Mouse (Mus musculus) heart, postnatal 0 days (tissue): ENCODE measurements around the gene Coq7. TPM values are rescaled to one million over a fixed set of nuclear protein-coding genes. Genes with fewer than 3 reads are reported as not detected.

ENCODE experiments used
- ATAC-seq: fragments of 200-750 bp; cut with Nextera tagmentation; 2 replicates; pipeline ENCODE4 v1.8.0; 2017; ENCODE audit warnings: low read depth, moderate number of reproducible peaks, moderate library complexity; ENCODE audit not compliant: insufficient read depth
- DNase-seq: peaks from one replicate; pipeline ENCODE4 v3.0.0-alpha.2; 2016; ENCODE audit warnings: low spot score
- H3K27ac ChIP-seq: fragments of 300-500 bp; sonication (generic); 2 replicates; pipeline ENCODE4 v1.5.1; 2014; ENCODE audit warnings: low read depth, mild to moderate bottlenecking
- H3K27me3 ChIP-seq: fragments of 300-500 bp; sonication (generic); 2 replicates; pipeline ENCODE4 v1.6.1; 2014; ENCODE audit warnings: low read length, mixed read lengths; ENCODE audit not compliant: control insufficient read depth, insufficient read depth
- H3K36me3 ChIP-seq: fragments of 300-500 bp; sonication (generic); replicated peaks from 2 replicates; pipeline ENCODE4 v1.6.1; 2014; ENCODE audit warnings: low read length, mixed read lengths; ENCODE audit not compliant: control insufficient read depth, insufficient read depth
- H3K4me1 ChIP-seq: fragments of 300-500 bp; sonication (generic); 2 replicates; pipeline ENCODE4 v1.6.1; 2014; ENCODE audit warnings: antibody characterized with exemption; ENCODE audit not compliant: control insufficient read depth, insufficient read depth
- H3K4me2 ChIP-seq: fragments of 300-500 bp; sonication (generic); 2 replicates; pipeline ENCODE4 v1.6.1; 2014; ENCODE audit warnings: low read depth, mild to moderate bottlenecking, low read length, moderate library complexity
- H3K4me3 ChIP-seq: fragments of 300-500 bp; sonication (generic); 2 replicates; pipeline ENCODE4 v1.5.1; 2014; ENCODE audit warnings: low read depth, low read length
- H3K9ac ChIP-seq: fragments of 300-500 bp; sonication (generic); replicated peaks from 2 replicates; pipeline ENCODE4 v1.6.1; 2014; ENCODE audit warnings: low read depth, low read length, mixed read lengths
- H3K9me3 ChIP-seq: fragments of 300-500 bp; sonication (generic); replicated peaks from 2 replicates; pipeline ENCODE4 v1.6.1; 2016; ENCODE audit warnings: low read length; ENCODE audit not compliant: control insufficient read depth
- CTCF ChIP-seq: IDR thresholded peaks from 2 replicates; pipeline ENCODE4 v1.5.1; 2016; ENCODE audit warnings: antibody characterized with exemption, control low read depth, low read depth
- EP300 ChIP-seq: IDR thresholded peaks from 2 replicates; pipeline ENCODE4 v1.6.1; 2016; ENCODE audit warnings: antibody characterized with exemption, low read depth
- WGBS: fragments of 180-500 bp; shearing (Covaris S2); extraction: QIAGEN DNeasy Blood & Tissue Kit; methylation state at CpG from one replicate; pipeline ENCODE4 v1.1.7; 2014; 5-methylcytosine and 5-hydroxymethylcytosine counted together
- polyA plus RNA-seq: library from polyadenylated mRNA; unstranded; fragments of >200 nt; fragmentation: Nextera tagmentation; extraction: Ambion mirVana; gene quantifications from 2 replicates; pipeline ENCODE4 v1.2.1, GENCODE M21; 2015
- total RNA-seq: library from RNA; depleted of rRNA; stranded (reverse); fragments of >200 nt; gene quantifications from 2 replicates; pipeline ENCODE4 v1.2.3, GENCODE M21; 2014; ENCODE audit warnings: low replicate concordance

Gene Coq7
- total and polyA plus RNA-seq, 2 experiments from 2014 or later, result 81.4 to 267 TPM

- ATAC-seq (no peak), DNase-seq (no peak)
- 85% methylated on average over 2 of the region's 2 CpGs for WGBS
- peaks cover 3% of the 10 kb centered on the region; the same call in 1 of the 2 replicates for H3K36me3 ChIP-seq
- no peak overlapping the region for H3K4me3 ChIP-seq
- no peak overlapping the region for H3K27ac ChIP-seq
- no peak overlapping the region for H3K4me2 ChIP-seq
- no peaks in the 10 kb centered on the region for H3K27me3 ChIP-seq
- H3K4me1 ChIP-seq, result no peaks in the 10 kb centered on the region
- H3K9me3 ChIP-seq, result peaks cover 9% of the 10 kb centered on the region
- H3K9ac ChIP-seq, result no peak overlapping the region
- TF ChIP-seq EP300, result no peak
- TF ChIP-seq CTCF, result no peak
Measured at GRCm38 (mm10) chr7:118554290-118554689, 21.1 kb upstream of the Coq7 start.

DNA sequence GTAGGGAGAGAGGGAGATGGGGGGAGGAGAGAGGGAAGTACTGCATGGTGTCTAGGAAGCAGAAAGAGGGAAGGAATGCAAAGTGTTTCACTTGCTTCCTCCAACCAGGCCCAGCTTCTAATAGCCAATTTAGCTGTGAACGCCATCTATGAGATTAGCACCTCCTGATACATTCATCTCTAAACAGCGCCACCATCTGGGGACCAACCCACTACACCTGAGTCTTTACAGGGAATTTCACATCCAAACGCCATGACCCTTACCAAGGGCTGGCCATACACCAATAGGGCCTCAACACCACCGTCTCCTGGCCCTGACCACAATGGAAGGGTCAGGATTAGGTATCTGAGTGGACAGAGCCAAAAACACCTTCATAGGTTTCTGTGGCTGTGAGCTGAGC, 20.7 kb upstream of the Coq7 start:
- TF ChIP-seq CTCF (no peak), EP300 (no peak)
- Histone ChIP-seq H3K4me3 (no peak overlapping the region), H3K4me1 (no peaks in the 10 kb centered on the region), H3K27ac (no peak overlapping the region), H3K36me3 (peaks cover 3% of the 10 kb centered on the region; the same call in 1 of the 2 replicates), H3K9ac (no peak overlapping the region), H3K4me2 (no peak overlapping the region), H3K27me3 (no peaks in the 10 kb centered on the region), H3K9me3 (peaks cover 9% of the 10 kb centered on the region)
- DNase-seq (no peak), ATAC-seq (no peak)
- WGBS, result 72% methylated on average over 4 of the region's 4 CpGs

- no peak overlapping the region for H3K4me3 ChIP-seq
- no peaks in the 10 kb centered on the region for H3K27me3 ChIP-seq
- H3K4me2 ChIP-seq, result no peak overlapping the region
- H3K9me3 ChIP-seq, result peaks cover 8% of the 10 kb centered on the region
- no peaks in the 10 kb centered on the region for H3K4me1 ChIP-seq
- DNase-seq (no peak), ATAC-seq (no peak)
- no peak overlapping the region for H3K9ac ChIP-seq
- TF ChIP-seq EP300 (no peak), CTCF (no peak)
- no peak overlapping the region for H3K27ac ChIP-seq
- H3K36me3 ChIP-seq, result peaks cover 7% of the 10 kb centered on the region; the same call in 1 of the 2 replicates
- WGBS, result 65% methylated on average over 10 of the region's 10 CpGs
Measured at GRCm38 (mm10) chr7:118547451-118547850, 14.3 kb upstream of the Coq7 start.

- Histone ChIP-seq H3K4me2 (no peak overlapping the region), H3K27ac (no peak overlapping the region), H3K27me3 (no peaks in the 10 kb centered on the region), H3K9ac (no peak overlapping the region), H3K4me1 (no peaks in the 10 kb centered on the region), H3K4me3 (no peak overlapping the region), H3K9me3 (no peaks in the 10 kb centered on the region), H3K36me3 (0 out of 2 replicates have a peak, but pooled peaks cover 6% of the 10 kb centered on the region)
- DNase-seq (no peak), ATAC-seq (no peak)
- 82% methylated on average over 4 of the region's 4 CpGs for WGBS
- no peak for TF ChIP-seq EP300
- TF ChIP-seq CTCF, result no peak
Measured at GRCm38 (mm10) chr7:118544128-118544527, 11.0 kb upstream of the Coq7 start.

- Histone ChIP-seq H3K4me2 (no peak overlapping the region), H3K27me3 (no peaks in the 10 kb centered on the region), H3K4me1 (peaks cover 5% of the 10 kb centered on the region; the same call in 1 of the 2 replicates), H3K9me3 (no peaks in the 10 kb centered on the region), H3K4me3 (no peak overlapping the region), H3K27ac (no peak overlapping the region), H3K36me3 (0 out of 2 replicates have a peak, but pooled peaks cover 4% of the 10 kb centered on the region), H3K9ac (no peak overlapping the region)
- no peak for TF ChIP-seq CTCF
- no peak for TF ChIP-seq EP300
- ATAC-seq (no peak), DNase-seq (no peak)
- WGBS, result 74% methylated on average over 4 of the region's 4 CpGs
Measured at GRCm38 (mm10) chr7:118535076-118535475, 1.9 kb upstream of the Coq7 start.

DNA sequence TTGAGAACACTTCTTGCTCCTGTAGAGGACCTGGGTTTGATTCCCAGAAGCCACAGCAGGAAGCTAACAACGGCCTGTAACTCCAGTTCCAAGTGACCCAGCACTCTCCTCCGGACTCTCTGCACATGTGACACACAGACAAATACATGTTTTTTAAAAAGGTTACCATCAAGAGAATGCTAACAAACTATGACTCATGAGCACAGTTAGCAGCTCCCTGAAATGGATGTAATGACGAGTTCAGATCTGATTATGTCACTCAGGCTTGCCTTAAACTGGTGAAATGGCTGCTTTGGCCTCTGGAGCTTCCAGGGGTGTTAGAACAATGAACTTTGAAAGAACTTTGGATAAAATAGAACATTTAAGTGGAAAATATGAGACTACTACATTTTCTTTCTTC, 1.2 kb upstream of the Coq7 start:
- H3K4me2 ChIP-seq, result no peak overlapping the region
- peaks cover 5% of the 10 kb centered on the region; the same call in 1 of the 2 replicates for H3K4me1 ChIP-seq
- ATAC-seq, result no peak
- no peaks in the 10 kb centered on the region for H3K9me3 ChIP-seq
- WGBS, result 64% methylated on average over 3 of the region's 3 CpGs
- no peak overlapping the region for H3K4me3 ChIP-seq
- DNase-seq, result no peak
- H3K27me3 ChIP-seq, result no peaks in the 10 kb centered on the region
- TF ChIP-seq EP300 (no peak), CTCF (no peak)
- peaks cover 9% of the 10 kb centered on the region; the same call in 1 of the 2 replicates for H3K36me3 ChIP-seq
- H3K9ac ChIP-seq, result no peak overlapping the region
- H3K27ac ChIP-seq, result no peak overlapping the region
